Mouse (Mus musculus) E14TG2a.4 (cell line): ENCODE data around the gene Garnl3.

Source experiments
- CTCF ChIP-seq: conservative IDR thresholded peaks from 2 replicates; pipeline ENCODE4 v1.5.1; 2014; ENCODE audit warnings: low read length
- NANOG ChIP-seq: IDR thresholded peaks from 2 replicates; pipeline ENCODE4 v1.6.1; 2014; ENCODE audit warnings: borderline replicate concordance, low read length, mixed read lengths
- POU5F1 ChIP-seq: IDR thresholded peaks from 2 replicates; pipeline ENCODE4 v1.6.1; 2014; ENCODE audit warnings: low read length, borderline replicate concordance

DNA sequence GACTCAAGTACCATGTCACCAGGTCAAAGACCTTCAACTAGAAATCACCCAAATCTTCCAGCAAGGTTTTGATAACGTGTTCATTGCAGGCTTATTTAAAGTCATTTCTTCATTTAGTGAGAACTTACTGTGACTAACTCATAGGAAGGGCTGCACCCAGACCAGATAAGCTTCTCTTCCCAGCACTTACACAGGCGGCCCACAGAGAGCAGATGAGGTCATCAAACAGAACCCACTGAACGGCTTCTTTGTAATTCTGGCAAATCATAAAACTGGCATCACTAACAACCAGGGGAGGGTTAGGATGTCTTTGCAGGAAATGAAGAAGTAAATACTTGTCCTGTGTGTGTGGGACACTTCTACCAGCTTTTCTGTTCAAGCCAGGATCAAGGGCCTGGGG is 84.1 kb downstream of the Garnl3 start:
- TF ChIP-seq CTCF = no peak
- no peak for TF ChIP-seq POU5F1
- no peak for TF ChIP-seq NANOG
